Mouse (Mus musculus) cerebellum, adult 9-11 months (tissue): ENCODE data around the gene Gm20867.
"Not testable (repeated sequence)": the region's sequence is repeated elsewhere in the genome, so short reads cannot be mapped to it uniquely, and the experiment has no call there.

Source experiments
- DNase-seq: peaks from one replicate; pipeline ENCODE4 v3.0.0; 2022

Gene Gm20867

DNA sequence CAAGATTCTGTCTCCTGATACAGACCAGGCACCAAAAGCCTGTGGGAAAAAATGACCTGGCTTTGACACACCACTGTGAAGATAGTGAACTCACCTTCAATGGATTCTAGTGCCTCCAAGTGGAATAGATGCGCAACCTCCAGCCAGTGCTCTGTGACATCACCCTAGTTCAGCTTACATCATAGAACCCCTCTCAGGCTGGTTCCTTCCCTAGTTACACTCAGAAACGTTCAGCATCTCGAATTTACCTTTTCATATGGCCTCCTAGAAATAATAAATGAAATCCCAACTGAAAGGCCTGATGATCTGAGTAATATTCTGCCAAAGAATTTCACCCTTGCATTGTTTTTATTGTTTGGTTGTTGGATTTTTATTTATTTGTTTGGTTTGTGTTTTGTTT lies at the start of gene Gm20867:
TSS of gene Gm20867 (minus strand) at position 101 of the 400 bp plus-strand sequence.
- DNase-seq = not testable (repeated sequence)
